Comparison of ENCODE assay signal across 8 mouse cellular contexts in the genomic region with DNA sequence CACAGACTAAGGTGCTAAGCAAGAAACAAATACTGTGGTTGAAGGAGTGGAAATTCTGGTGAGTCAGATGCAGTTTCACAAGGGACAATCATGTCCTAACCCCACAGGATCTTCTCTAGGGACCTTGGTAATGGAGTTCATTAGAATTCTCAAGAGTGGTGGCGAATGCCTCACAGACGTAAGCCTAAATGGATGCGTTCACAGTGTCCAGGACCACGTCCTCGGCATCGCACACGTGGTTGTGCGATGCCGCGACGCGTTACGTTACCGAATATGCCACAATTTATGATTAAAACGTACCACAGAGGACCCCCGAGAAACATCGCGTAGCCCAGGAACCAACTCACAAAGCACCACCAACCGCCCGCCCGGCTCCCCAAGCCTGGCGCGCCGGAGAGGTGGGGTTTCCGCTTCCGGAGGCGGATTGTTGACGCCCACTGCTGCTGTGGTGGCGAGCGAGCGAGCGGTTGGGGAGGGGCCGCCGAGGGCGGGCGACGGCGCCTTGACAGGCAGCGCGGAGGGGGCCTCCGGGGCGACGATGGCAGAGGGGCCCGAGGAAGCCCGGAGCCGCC. TPM values are rescaled to one million over a fixed set of nuclear protein-coding genes. Genes with fewer than 3 reads are reported as not detected.
A peak's percentile ranks its signal among the peaks of the same experiment; 100 is the strongest.
DNase-seq lines count a peak whose midpoint lies in the region; ATAC-seq and TF ChIP-seq lines count a peak whose summit lies in the region.

Fam8a1 (plus strand) TSS at position 475 of the 572 bp plus-strand sequence.

- peak within 1 kb of the TSS; percentile 84 for H3K9ac ChIP-seq in forebrain, postnatal 0 days
- H3K9ac ChIP-seq in lung, embryonic 15.5 days: peak within 1 kb of the TSS; percentile 76

- ATAC-seq in G1E (ENCODE audit: extremely low read depth, insufficient number of reproducible peaks, low FRiP score, poor library complexity, severe bottlenecking): peak; percentile 87
- ATAC-seq in forebrain, postnatal 0 days: peak; percentile 98
- ATAC-seq in lung, embryonic 15.5 days (ENCODE audit: borderline replicate concordance, extremely low read depth, low FRiP score, low TSS enrichment): peak; percentile 93

- peak within 1 kb of the TSS; percentile 75 for H3K4me2 ChIP-seq in forebrain, postnatal 0 days (ENCODE audit: low read depth)
- H3K4me2 ChIP-seq in lung, embryonic 15.5 days: peak within 1 kb of the TSS; percentile 87

- H3K4me3 ChIP-seq in G1E (ENCODE audit: low read depth, low read length): peak within 1 kb of the TSS; percentile 96
- peak within 1 kb of the TSS; percentile 86 for H3K4me3 ChIP-seq in forebrain, postnatal 0 days (ENCODE audit: low read depth, low read length)
- H3K4me3 ChIP-seq in lung, embryonic 15.5 days: peak within 1 kb of the TSS; percentile 94

- H3K27me3 ChIP-seq in G1E (ENCODE audit: insufficient read depth, low read length): peaks cover 7% of the 10 kb centered on the region; the same call in 1 of the 2 replicates
- no peaks in the 10 kb centered on the region for H3K27me3 ChIP-seq in forebrain, postnatal 0 days (ENCODE audit: insufficient read depth, low read length)
- no peaks in the 10 kb centered on the region for H3K27me3 ChIP-seq in lung, embryonic 15.5 days

- H3K9me3 ChIP-seq in G1E (replicated peaks): no peaks in the 10 kb centered on the region
- H3K9me3 ChIP-seq in forebrain, postnatal 0 days (ENCODE audit: low read length): no peaks in the 10 kb centered on the region
- no peaks in the 10 kb centered on the region for H3K9me3 ChIP-seq in lung, embryonic 15.5 days

- 2% methylated on average over 36 of the region's 46 CpGs for WGBS in forebrain, postnatal 0 days
- WGBS in lung, embryonic 15.5 days: under 1% methylated on average over 35 of the region's 46 CpGs

- peaks cover 18% of the 10 kb centered on the region for H3K4me1 ChIP-seq in G1E (ENCODE audit: insufficient read depth, low read depth, low read length)
- H3K4me1 ChIP-seq in forebrain, postnatal 0 days (ENCODE audit: insufficient read depth): peaks cover 13% of the 10 kb centered on the region
- H3K4me1 ChIP-seq in lung, embryonic 15.5 days: peaks cover 15% of the 10 kb centered on the region

- TF ChIP-seq CTCF in G1E (IDR thresholded peaks at IDR 0.05; ENCODE audit: low read depth, low read length): no peak
- TF ChIP-seq CTCF in forebrain, postnatal 0 days (IDR thresholded peaks at IDR 0.05; ENCODE audit: low read depth): no peak

- peak within 1 kb of the TSS; percentile 90 for H3K27ac ChIP-seq in forebrain, postnatal 0 days (ENCODE audit: low read depth, low read length)
- H3K27ac ChIP-seq in lung, embryonic 15.5 days: peak within 1 kb of the TSS; percentile 68

- peak; percentile 80 for DNase-seq in G1E (ENCODE audit: low spot score)
- DNase-seq in cerebellum, adult 18-20 months: peak; percentile 83 to 95
- peak; percentile 97 for DNase-seq in forebrain, postnatal 0 days
- peak; percentile 96 for DNase-seq in heart, postnatal 4 days
- peak; percentile 78 to 88 for DNase-seq in layer of hippocampus, adult 8-10 months (ENCODE audit: low spot score in 2 of 2)
- peak; percentile 76 for DNase-seq in ovary, adult 18-20 months (ENCODE audit: low spot score)
- DNase-seq in thymus, postnatal 0 days (ENCODE audit: low spot score): peak; percentile 94

- H3K36me3 ChIP-seq in G1E (replicated peaks): peaks cover 29% of the 10 kb centered on the region
- peaks cover 18% of the 10 kb centered on the region for H3K36me3 ChIP-seq in forebrain, postnatal 0 days (ENCODE audit: insufficient read depth)
- H3K36me3 ChIP-seq in lung, embryonic 15.5 days: peaks cover 22% of the 10 kb centered on the region

RNA-seq across cellular contexts. Expression of gene Fam8a1, which starts in this region (rescaled TPM):
- total RNA-seq in G1E (2014; fragmentation: Nextera tagmentation): 39.4 and 44.9 TPM in 2 replicates
- total RNA-seq in G1E (2017): 26.3 and 29.0 TPM in 2 replicates
- polyA plus RNA-seq in G1E (2012): 7.2 and 9.8 TPM in 2 replicates
- 63.0 and 73.8 TPM in 2 replicates for total RNA-seq in forebrain, postnatal 0 days (2014; rRNA removed)
- 13.6 and 18.8 TPM in 2 replicates for polyA plus RNA-seq in forebrain, postnatal 0 days (2015; fragmentation: Nextera tagmentation; extraction: Ambion mirVana)
- total RNA-seq in heart, postnatal 4 days (2021): 10 to 100 TPM; 46.3 to 47.7 TPM
- 10 to 100 TPM; 66.6 to 85.9 (median 75.5) TPM for total RNA-seq in layer of hippocampus, adult 8-10 months (2022)
- polyA plus RNA-seq in lung, embryonic 15.5 days (2015; fragmentation: Nextera tagmentation; extraction: Ambion mirVana): 8.4 and 10.2 TPM in 2 replicates
- 6.4 and 9.4 TPM in 2 replicates for polyA plus RNA-seq in thymus, postnatal 0 days (2015; fragmentation: Nextera tagmentation; extraction: Ambion mirVana)

Comparison
In these comparisons a context has a peak if more than half of its experiments do, and no peak if none do; other contexts are left out.
1. Peak in every context shown above with its lines: DNase-seq, ATAC-seq, H3K4me3 ChIP-seq and H3K27ac ChIP-seq.